Mouse (Mus musculus) heart, postnatal 0 days (tissue): ENCODE data around the gene Clec5a.

Source experiments
- CTCF ChIP-seq: IDR thresholded peaks from 2 replicates; pipeline ENCODE4 v1.5.1; 2016; ENCODE audit warnings: antibody characterized with exemption, control low read depth, low read depth
- EP300 ChIP-seq: IDR thresholded peaks from 2 replicates; pipeline ENCODE4 v1.6.1; 2016; ENCODE audit warnings: antibody characterized with exemption, low read depth

DNA sequence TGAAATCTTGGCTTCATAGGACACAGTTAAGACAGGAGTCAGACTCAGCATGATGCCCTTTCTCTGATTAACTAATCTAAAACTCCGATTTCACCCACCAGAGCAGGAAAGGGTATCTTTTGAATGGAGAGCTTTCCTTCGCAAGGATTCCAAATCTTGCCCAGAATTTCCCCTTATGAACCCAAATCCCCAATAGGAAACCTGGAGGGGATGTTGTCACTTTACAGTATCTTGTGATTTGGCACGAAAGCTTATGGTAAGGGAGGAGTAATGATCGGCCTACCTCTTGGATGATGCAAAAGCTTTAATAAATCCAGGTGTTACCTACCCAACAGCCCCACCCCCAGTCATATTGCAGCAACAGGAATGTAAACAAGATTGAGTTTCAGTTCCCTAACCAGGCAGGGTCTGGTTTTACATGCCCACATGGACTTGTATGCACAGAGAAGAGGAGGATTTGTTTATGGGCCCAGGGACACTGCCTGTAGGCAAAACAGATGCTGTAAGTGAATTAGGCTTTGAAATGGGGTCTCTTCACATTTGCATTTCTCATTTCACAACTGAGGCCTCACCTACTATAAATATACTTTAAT, 27.7 kb upstream of the Clec5a start, which contains the start of gene Tas2r138:
- TF ChIP-seq CTCF, result no peak
- no peak for TF ChIP-seq EP300
